Mouse (Mus musculus): ENCODE measurements around the gene Guca1b.
"Not testable (repeated sequence)": the region's sequence is repeated elsewhere in the genome, so short reads cannot be mapped to it uniquely, and the experiment has no call there.

The Guca1b gene

DNA sequence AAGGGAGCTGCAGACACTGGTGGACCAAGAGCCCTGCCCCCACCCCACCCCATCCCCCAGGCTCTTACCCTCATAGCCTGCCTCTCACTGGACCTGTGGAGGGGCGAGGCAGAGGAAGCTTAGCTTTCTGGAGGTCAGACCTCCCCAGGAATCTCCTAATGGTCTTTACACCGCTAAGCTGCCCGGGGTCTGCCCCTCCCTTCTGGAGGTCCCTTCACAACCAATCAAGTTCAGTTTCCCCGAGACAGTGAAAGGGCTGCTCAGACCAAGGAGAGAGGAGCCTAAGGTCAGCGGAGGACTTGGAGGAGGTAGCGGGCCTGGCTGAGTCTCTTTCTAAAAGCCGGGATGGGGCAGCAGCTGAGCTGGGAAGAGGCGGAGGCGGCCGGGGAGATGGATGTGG is at the start of gene Guca1b:
Gene Guca1b, plus strand, starts transcription at position 249 of the 400 bp plus-strand sequence.
- no peak for DNase-seq

DNA sequence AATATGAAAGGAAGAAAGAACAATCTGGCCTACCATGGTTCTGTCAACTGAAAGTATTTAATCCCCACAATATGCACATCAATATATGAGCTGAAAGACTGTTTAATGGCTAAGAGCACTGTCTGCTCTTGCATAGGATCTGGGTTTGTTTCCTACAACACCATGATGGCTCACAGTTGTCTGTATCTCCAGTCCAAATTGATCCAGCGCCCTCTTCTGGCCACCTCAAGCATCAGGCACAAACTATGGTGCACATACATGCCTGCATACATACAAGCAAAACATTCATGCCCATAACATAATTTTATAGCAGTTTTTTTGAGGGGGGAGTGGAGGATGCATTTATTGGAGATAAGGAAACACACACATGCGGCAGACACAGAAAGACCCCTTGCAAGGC is 42.1 kb upstream of the Guca1b start:
- DNase-seq = no peak

DNA sequence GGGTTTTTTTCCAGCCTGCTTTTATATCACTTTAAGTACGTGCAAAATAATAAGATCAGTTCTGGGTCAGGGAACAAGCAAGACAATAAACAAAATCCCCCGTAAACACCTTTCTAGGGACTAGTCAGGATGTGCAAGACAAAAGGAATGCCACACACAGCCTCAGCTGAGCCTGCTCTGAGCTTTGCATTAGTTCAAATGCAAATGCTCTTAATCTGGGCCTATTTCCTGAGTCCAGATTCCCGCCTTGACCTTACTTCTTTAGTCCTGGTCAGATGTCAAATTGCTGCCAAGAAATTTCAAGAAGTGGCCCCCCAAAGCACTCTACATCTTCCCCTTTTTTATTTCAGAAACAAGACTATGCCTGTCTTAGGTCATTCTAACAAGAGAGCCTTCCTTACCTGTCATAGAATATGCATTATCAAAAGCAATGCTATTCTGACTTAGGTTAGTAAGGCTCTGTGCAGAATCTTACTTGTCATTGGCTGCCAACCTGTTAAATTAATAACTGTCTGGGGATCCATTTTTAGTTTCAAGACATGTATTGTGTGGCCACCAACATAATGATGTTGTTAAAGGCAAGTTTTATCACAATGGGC is 35.4 kb upstream of the Guca1b start:
- DNase-seq = no peak

DNA sequence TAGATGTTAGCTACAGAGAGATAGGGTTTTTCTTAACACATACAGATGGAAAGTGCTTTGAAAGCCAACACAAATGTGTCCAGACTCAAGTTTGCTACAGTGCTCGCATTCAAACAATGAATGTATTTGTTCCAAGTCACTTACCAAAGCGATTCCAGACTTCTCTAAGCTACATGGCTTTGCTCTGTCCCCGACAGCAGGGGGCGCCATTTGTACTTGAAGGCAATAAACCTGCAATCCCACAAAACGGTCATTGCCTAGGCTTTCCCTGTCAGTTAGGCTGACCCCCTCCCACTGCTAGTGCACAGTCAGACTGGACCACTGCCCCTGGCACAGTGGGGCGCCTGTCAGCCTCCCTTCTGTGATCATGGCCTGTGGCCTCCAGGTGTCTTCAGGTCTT is 25.2 kb upstream of the Guca1b start:
- DNase-seq = peak; percentile 57

DNA sequence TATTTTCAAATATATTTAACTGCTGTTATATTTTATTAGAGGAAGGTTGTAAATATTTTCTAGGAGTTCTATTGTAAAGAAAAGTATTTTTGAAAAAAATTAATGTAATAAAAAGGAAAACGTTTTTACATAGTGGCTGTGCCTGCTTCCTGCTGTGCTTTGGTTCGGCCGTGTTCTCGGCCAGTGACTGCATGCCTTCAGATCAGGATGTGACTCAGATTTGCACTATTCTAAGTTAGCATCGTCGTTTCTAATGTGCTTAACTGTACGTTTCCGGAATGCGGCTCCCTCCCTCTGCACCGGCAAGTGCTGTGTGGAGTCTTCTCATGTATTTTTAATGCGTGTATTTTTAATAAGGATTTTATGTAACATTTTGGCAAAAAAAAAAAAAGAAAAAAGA is 23.9 kb upstream of the Guca1b start:
- no peak for DNase-seq

DNA sequence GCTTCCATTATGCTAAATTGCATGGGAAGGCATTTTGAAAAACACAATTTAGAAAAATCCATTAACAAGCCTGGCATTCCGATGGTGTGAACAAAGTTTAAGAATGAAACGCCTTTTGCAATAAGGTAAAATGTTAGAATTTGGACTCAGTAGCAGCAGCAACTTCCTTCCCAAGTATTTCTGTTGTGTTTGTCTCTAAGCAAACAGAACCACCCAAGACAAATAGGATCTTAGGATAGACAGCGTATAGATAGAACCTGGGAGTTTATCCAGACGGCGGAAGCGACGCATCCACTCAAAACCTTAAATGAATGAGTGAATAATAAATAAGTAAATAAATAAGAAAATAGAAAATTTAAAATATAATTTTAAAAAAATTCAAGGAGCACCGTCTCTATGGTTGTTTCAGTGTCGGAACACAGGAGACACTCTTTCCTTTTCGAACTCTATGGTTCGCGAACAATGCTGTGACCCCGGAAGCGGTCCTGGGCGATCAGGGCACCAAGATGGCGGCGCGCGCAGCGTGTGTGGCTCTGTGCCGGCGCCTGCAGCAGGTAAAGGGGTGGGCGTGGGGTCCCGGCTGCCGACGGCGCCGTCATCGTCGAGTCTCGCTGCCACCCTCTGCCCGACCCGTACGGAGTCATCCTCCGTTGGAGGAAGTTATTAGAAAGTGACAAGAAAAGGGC is 16.6 kb upstream of the Guca1b start, which contains the start of gene Mrps10:
Gene Mrps10, plus strand, starts transcription at position 487 of the 686 bp plus-strand sequence.
- peak; percentile 86 for DNase-seq

DNA sequence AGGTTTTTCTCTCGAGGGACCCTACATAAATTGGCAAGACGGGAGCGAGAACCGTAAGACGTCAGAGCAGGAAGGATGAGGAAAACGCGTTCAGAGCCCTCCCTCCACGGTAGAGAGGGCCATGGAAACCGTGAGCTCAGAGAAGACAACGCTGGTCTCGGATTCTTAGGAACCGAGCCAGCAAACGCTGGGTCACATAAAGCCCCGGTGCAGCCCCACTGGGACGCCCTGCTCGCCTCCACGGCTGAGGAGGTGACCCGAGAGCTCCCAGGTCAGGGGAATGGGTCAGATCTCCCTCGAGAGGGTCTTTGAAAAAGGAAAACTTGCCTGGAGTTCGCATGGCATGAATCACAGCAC is 16.1 kb upstream of the Guca1b start:
- no peak for DNase-seq

DNA sequence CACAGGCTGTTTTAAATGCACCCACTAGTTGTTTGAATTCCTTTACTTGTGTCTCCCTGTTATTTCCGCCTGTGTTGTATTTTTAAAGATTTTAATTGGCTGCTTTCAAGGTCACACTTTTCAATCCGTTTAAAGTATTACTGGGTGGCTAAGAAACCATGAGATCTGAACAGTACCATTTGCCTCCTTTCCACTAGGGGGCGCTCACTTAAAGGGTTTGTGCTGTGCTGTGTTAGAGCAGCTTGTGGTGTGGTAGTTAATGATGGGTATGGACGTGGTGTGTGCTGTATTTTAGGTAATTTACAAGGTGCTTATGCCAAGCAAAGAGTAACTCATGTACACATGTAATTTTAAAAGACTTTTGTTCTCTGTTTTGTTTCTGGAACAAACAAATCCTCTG is 13.7 kb upstream of the Guca1b start:
- peak; percentile 66 for DNase-seq

DNA sequence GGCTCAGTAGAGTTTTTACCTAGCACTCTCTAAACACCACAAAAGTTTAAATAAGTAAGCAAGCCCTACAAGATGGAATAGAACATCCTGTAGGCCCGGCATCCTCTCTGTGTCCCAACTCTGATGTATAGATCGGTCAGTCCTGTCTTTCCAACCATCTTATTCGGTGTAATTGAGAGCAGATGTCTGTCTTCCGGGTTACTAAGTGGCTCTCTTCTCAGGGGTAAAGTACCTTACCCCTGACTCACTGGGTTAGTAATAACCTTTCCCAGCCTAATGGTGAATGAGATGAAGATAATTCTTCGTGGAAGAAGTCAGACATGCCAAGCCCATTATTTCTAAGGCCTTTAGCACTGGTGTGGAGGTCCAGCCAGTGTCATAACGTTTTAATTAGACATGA is 11.2 kb upstream of the Guca1b start:
- no peak for DNase-seq

DNA sequence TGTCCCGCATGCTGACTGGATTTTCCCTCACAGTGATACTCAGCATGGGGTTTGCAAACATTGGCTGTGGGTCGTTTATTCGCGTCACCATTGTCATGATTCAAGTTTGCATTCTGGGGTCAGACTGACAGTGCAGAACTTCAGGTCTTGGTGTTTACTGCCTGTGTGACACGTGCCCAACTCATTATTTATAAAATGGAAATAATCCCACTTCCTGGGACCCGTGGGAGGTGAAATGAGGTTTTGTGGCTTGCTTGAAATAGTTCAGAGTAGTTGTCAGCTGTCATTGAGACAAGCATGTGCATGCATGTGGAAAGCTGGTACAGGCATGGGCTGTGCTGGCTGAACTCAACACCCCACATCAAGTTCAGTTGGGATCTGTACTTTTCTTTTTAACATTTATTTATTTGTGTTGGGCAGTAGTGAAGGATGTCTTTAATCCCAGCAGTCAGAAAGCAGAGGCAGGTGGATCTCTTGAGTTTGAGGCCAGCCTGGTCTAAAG is 8.4 kb upstream of the Guca1b start:
- no peak for DNase-seq

DNA sequence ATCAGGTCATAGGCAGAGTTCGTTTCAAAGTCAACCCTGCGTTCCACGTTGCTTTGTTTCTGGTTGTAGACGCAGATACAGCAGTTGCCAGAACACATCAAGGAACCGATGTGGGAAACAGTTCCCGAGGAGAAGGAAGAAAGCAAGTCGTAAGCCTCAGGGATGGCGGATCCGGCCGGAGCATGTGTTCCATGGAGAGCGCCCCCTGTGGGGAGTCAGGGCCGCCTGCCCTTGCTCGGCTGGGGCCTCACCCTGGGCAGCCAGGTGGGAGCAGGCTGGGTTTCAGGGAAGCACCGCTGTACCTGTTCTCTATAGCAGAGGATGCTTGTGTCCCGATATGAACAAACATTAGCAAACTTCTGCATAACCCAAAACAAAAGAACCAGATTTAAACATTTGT is 7.1 kb upstream of the Guca1b start:
- DNase-seq = no peak

DNA sequence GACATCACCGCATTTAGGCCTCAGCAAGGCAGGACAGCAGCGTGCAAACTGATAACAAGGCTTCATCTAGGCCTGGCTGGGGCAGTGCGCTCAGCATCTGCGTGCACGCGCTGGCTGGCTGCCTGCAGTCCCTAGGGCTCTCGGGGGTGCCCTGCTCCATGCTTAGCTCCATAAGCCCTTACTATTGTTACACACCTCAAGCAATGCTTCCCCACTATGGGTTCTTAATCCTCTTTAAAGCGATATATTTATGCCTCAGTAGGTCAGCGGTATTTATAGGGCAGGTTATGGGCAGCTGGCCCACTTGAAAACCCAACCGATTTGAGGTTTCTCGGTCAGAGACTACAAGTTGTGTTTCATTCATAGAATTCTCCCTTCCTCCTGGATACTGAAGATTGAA is 3.3 kb upstream of the Guca1b start:
- DNase-seq = no peak

DNA sequence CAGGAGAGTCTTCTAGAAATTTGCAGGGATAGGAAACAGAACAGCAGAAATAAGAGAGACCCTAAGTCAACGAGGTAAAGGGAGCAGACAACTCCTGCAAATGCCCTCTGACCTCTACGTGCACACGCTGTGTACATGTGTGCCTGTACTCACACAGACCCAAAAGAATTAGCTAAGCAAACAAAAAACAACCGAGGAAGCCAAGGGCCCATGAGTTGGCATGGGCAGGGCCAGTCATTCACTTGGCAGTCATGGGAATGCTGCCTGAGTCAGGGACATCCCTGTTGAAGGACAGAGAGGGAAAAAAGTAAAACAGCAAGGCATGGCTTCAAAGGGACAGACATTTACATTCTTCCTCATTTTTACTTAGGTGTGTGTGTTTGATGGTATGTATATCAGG is 1.9 kb upstream of the Guca1b start:
- DNase-seq = no peak

DNA sequence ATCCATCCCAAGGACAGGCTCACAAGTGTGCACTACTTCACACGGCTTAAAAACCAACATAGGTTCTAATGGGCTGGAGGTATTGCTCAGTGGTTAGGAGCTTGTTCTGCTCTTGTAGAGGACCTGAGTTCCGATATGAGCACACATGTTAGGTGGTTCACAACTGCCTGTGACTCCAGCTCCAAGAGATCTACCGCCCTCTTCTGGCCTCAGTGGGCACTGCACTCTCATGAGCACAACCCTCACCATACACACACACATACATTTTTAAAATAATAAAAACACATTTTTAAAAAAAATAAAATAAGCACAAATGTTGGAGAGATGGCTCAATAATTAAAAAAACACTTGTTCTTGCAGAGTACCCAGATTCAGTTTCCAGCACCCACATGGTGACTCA is 1.1 kb upstream of the Guca1b start:
- DNase-seq = no peak

DNA sequence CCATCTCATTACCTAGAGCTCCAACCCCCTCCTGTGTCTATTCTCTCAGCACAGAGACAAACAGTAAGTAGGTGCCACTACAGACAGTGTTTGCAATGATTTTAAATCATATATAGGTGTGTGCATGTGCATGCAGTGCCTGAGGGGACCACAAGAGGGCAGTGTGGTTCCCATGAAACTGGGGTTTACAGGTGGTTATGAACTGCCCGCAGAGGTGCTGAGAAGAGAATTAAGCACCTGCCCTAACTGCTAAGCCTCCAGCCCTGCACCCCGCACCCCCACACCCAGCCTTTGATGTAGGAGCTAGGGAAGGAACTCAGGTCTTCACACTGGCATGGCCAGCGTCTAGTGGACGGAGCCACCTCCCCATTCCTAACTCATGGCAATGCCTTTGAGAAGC is 1.5 kb downstream of the Guca1b start:
- DNase-seq = peak; percentile 49

DNA sequence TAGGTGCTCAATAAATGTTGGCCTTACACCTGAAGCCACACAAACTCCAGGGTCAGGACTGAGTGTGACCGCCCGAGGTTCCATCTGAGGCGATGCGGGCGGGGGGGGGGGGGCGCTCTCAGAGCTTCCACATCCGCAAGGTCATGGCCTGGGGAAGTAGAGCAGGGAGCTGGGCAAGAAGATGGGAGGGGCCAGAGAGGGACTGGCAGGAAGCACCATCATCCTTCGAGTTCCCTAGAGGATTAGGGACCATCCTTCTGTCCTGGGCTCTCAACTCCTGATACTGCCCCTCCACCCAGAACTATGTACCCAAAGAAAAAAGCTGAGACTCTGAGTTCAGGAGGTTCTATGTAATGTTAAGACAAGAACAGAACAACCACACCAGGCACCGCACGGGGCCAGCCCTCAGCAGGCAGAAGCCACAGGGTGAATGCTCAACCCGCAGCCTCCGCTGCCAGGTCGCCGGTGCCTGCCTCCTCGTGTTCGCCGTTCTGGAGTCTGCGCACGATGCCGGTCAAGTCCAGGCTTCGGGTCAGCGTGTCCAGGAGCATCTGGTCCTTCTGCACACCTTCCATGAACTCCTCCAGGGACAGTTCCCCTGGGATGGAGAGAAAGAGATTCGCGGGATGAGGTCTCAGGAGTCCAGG is 9.2 kb downstream of the Guca1b start:
- no peak for DNase-seq

DNA sequence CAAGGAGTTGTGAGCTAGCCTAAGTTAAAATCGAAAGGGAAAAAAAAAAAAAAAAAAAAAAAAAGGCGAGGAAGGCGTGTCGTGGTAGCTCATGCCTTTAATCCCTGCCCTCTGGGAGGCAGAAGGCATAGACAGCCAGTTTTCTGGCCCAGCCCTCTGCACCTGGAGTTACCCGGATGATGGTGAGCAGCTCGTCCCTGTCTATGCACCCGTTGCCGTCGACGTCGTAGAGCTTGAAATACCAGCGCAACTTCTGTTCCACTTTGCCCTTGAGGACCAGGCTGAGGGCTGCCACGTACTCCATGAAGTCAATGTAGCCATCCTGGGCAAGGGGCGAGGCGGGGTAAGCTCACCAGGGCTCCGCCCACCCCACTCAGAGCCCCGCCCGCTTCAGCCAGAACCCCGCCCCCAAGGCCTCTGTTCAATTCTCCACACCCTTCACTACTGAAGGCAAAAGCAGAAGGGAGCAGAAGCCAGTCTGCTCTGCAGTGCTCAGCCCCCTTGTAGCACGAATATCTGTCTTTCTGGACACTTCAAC is 10.3 kb downstream of the Guca1b start:
- peak; percentile 34 for DNase-seq

DNA sequence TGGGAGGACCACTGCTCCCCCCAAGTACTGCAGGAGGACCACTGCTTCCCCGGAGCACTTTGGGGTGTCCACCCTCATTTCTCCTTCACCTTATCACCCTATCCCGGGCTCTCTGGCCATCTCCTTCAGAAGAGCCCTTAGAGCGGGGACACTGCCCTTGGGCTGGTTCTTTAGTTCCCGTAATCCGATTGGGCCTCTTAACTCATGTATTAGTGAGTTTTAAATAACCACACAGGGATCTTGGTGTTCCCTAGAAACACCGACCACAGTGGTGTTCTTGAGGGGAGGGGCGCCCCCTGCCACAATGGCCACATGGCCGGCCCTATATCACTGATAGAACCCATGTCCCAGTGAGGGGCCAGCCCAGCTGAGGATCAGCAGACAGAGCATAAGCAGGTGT is 13.9 kb downstream of the Guca1b start:
- DNase-seq = no peak

DNA sequence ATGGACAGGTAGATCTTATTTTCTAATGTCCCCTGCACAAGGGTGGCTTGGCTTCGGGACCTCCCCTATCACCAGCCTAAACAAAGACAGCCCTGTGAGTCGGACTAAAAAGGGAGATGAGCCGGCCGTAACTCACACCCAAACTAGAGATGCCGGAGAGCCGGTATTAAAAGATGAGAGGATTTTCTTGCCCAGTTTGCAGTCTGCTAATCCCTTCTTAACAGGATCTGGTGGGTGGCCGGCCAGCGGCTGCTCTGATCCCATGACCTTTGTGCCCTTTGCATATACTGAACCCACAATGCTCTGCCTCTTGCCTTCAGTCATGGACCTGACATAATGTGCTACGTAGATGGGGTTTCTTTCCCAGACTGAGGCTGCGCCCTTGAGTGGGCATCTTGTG is 15.3 kb downstream of the Guca1b start, which contains the start of gene Guca1a:
Gene Guca1a, minus strand, starts transcription at position 134 of the 400 bp plus-strand sequence.
- no peak for DNase-seq

DNA sequence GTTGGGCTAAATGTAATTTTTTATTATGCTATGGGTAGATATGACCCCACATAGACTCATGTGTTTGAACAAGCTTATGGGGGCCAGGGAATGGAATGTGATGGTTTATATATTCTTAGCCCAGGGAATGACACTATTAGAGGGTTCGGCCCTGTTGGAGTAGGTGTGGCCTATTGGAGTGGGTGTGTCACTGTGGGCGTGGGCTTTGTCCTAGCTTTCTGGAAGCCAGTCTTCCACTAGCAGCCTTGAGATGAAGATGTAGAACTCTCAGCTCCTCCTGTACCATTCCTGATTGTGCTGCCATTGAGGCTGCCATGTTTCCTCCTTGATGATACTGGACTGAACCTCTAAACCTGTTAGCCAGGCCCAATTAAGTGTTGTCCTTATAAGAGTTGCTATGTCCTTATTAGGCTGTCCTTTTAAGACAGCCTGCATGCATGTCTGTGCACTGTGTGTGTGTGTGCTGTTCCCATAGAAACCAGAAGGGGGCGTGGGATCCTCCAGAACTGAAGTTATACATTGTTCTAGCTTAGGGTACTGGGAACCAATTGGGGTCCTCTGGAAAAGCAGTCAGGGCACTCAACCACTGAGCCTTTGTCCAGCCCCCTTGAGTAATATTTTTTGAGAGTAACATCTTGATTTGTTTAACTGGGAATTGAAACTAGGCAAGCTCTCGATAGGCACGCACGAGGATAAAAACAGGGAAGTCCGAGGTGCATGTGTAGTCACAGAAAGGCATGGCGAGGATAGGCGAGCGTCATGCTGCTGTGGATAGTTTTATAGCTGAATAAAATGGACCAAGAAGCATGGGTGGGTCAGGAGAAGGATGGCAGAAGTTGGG is 22.7 kb downstream of the Guca1b start:
- no peak for DNase-seq

DNA sequence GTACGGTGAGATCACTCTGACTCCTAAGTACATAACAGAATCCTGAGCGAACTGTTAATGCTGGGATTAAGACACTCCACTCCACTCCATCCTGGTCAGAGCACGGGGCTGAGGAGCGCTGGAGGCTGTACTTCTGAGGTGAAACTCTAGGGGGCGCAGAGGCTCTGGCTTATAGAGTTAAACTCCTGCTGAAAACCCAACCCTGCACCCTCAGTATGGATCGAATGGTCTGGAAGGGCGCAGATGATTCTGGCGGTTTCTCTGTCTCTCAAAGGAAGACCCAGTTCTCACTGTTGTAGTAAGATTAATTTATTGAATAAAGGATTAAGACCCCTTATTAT is 23.3 kb downstream of the Guca1b start:
- DNase-seq = peak; percentile 52

DNA sequence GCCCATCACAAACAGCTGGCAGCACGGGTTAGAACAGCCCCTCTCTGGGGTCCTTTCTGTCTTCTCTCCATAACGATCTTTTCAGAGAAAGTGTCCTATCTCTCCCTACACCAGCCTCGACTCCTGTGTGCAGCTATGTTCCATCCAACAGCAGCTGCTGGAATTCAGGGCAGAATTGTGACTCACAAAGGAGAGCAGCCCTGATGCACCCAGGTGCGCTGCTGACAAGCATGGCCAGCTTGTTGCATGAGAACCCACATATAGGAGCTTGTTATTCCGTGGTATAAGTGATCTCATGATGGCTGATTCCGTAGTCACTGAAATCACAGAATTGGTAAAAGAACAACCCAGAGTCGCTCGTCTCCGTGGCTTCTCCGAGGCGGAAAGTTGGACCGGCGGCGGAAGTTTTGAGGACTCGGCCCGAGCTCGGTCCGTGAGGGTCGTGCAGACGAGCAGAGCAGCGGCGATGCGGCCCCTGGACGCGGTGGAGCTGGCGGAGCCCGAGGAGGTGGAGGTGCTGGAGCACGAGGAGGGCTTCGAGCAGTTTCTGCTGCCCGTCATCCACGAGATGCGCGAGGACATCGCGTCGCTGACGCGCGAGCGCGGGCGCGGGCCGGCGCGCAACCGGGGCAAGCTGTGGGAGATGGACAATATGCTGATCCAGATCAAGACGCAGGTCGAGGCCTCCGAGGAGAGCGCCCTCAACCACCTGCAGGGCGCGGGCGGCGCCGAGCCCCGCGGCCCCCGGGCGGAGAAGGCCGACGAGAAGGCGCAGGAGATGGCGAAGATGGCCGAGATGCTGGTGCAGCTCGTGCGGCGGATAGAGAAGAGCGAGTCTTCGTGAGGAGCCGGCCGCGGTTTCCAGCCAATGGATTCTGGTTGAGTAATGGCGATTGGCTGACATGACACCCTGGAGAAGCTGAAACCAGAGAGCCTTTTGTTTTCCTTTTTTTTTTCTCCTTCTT is 25.0 kb downstream of the Guca1b start:
- DNase-seq = not testable (repeated sequence)

Measured in right cerebral cortex, postnatal 14 days (tissue).